Mouse (Mus musculus) activated CD4-positive, CD25-positive, alpha-beta regulatory T cell, adult 4 months (primary cell): Measurements from ENCODE around the gene Sgms1. TPM values are rescaled to one million over a fixed set of nuclear protein-coding genes. Genes with fewer than 3 reads are reported as not detected.
"Not testable (repeated sequence)": the region's sequence is repeated elsewhere in the genome, so short reads cannot be mapped to it uniquely, and the experiment has no call there.

ENCODE experiments used
- ATAC-seq: one replicate; pipeline ENCODE4 v1.8.0; 2017
- polyA plus RNA-seq, 2 experiments: library from polyadenylated mRNA; unstranded; fragments of 100-300 nt; shearing (Covaris generic); gene quantifications; one replicate each; pipeline ENCODE4 v1.2.1; 2017

Gene Sgms1
- polyA plus RNA-seq, 2 experiments from 2014 or later, result 37.6 to 52.4 TPM

- no peak for ATAC-seq
Measured at GRCm38 (mm10) chr19:32124155-32124554, 265.4 kb downstream of the Sgms1 start.

GRCm38 (mm10) chr19:32123196-32123595 is 266.3 kb downstream of the Sgms1 start:
- ATAC-seq, result no peak

GRCm38 (mm10) chr19:32120798-32121197 is 268.7 kb downstream of the Sgms1 start:
- no peak for ATAC-seq

DNA sequence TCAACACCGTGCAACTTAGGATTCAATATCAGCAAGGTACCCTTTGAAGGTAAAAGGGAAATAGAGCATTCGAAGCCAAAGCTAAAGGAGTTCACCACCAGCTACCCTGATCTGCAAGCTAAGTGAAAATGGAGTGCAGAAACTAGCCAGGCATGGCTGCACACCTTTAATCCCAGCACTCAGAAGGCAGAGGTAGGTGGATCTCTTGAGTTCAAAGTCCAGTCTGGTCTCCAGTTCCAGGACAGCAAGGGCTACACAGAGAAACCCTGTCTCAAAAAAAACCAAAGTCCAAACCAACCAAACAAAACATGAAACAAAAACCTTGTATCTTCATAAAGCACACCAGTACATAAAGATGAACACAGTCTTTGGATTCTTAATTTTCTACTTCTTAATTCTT is 269.8 kb downstream of the Sgms1 start:
- ATAC-seq, result no peak

DNA sequence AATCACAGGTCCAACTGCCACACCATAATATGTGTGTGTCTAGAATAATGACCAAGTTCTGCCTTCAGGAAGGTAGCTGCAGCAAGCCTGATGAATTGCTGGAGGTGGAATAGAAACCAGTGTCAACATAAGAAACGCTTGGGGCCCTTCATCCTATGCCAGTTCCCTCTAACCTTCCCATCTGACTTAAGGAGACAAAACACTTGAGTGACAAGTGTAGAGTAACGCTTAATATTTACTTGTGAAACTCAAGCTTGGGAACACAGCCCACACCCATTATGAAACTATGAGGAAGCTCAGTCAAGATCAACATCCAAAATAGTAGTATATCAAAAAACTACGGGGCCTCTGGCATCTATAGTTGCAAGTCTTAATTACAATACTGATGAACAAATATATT is 271.0 kb downstream of the Sgms1 start:
- no peak for ATAC-seq

DNA sequence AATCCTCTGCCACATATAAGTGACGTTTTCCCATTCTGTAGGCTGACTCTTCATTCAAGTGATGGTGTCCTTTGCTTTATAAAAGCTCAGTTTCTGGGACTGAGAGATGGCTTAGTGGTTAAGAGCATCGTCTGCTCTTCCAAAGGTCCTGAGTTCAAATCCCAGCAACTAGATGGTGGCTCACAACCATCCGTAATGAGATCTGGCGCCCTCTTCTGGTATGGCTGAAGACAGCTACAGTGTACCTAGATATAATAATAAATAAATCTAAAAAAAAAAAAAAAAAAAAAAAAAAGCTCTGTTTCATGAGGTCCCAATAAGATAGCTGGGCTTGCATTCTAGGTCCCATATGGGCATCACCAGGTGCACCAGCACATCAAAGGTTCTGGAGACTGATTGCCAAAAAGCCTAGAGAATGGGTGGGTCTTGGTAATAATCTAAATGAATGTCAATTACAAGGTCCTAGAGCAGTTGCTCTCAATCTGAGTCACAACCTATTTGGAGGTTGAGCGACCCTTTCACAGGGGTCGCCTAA is 272.0 kb downstream of the Sgms1 start:
- ATAC-seq, result no peak

GRCm38 (mm10) chr19:32111866-32112790 is 277.4 kb downstream of the Sgms1 start:
- ATAC-seq, result no peak

- peak; percentile 87 for ATAC-seq
Measured at GRCm38 (mm10) chr19:32107771-32108306, 281.7 kb downstream of the Sgms1 start, which contains the start of gene Asah2. Asah2 (minus strand) TSS chr19:32108211.

GRCm38 (mm10) chr19:32106750-32107149 is 282.8 kb downstream of the Sgms1 start:
- ATAC-seq, result no peak

DNA sequence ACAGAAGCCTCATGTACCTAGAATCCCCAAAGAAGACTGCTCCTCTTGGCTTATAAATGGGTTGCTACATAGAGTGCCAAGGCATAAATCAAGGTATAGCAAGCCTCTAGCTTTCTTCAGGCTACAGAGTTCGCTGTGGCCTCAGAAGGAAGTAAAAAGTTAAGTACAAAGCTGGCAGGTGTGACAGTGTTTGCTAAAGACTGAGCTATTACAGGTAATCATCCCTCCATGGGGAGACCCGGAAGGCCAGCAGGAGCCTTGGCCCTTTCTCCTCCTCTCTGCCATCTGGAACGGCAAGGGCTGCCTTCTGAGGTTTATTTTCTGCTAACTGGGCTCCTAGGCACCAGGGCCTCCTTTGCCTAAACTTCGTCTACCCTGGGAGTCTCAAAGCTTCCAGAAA is 285.3 kb downstream of the Sgms1 start:
- ATAC-seq, result no peak

- no peak for ATAC-seq
Measured at GRCm38 (mm10) chr19:32102976-32103300, 286.6 kb downstream of the Sgms1 start.

DNA sequence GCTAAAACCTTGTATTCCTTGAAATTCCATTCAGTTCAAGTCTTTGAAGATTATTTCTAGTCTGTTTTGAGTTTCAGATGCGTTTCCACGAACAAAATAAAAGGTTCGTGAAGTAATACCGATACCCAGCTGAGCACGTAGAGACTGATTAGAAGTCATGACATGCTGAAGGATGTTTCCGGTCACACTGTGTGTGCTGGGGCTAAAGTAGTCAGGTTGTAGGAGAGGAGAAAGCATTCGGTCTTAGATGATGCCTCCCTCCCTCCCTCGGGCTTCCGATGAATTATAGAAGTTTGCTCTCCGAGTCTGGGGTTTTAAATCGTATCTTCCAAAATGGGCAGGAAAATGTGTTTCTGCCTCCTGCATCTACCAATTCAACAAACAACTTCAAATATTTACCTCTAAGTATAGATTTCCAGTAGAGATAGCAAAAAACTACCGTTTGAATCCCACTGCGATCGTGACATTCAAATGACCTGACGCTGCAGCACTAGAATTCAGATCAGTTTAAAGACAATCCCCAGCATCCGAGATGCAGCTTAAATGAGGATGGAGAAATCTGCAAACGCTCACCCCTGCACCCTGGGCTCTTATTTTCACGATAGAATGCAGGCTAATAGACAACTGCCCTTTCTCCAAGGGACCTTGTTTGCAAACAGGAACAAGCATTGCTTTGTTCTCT is 287.1 kb downstream of the Sgms1 start:
- no peak for ATAC-seq

DNA sequence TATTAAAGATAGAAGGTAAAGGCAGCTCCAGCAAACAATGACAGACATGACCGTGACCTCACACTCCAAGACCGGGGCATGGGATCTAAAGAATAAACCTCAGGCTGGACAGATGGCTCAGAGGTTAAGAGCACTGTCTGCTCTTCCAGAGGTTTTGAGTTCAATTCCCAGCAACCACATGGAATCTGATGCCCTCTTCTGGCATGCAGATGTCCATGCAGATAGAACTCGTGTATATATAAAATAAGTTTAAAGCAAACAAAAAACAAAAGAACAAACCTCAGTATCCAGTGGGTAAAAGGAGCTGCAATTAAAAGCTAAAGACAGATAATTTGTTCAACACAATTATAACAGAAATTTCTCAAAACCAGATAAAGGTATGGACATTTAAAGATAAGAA is 290.9 kb downstream of the Sgms1 start:
- ATAC-seq, result no peak

- ATAC-seq, result no peak
Measured at GRCm38 (mm10) chr19:32092358-32092757, 297.2 kb downstream of the Sgms1 start.

DNA sequence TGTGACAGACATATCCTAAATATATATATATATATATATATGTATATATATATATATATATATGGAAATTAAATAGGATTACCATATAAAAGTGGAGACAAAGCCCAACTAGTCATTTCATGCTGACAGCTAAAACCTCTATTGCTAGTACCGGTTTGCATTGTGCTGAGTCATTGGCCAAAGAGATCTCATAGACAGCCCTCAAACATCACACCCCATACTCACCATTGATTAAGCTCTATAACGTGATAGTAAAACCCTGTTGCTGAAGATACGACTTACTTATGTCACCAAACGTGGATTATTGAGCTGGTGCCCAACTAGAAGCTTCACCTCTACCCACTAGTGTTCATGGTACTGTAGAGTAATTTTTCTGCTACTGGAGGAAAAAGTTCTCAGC is 298.7 kb downstream of the Sgms1 start:
- no peak for ATAC-seq

GRCm38 (mm10) chr19:32088570-32088969 is 300.9 kb downstream of the Sgms1 start:
- ATAC-seq, result no peak

GRCm38 (mm10) chr19:32087736-32088470 is 301.6 kb downstream of the Sgms1 start:
- ATAC-seq, result no peak

DNA sequence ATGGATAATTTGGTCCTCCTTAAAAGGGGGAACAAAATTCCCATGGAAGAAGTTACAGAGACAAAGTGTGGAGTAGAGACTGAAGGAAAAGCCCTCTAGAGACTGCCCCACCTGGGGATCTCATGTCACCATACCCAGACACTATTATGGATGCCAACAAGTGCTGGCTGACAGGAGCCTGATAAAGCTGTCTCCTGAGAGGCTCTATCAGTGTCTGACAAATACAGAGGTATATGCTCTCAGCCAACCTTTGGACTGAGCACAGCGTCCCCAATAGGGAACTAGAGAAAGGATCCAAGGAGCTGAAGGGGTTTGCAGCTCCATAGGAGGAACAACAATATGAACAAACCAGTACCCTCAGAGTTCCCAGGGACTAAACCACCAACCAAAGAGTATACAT is 304.7 kb downstream of the Sgms1 start:
- ATAC-seq, result not testable (repeated sequence)
